Mouse (Mus musculus) left cerebral cortex, adult 8-10 months (tissue): ENCODE data around the gene Grin2b. TPM values are rescaled to one million over a fixed set of nuclear protein-coding genes. Genes with fewer than 3 reads are reported as not detected.

Experiments used
- DNase-seq, 2 experiments: peaks; one replicate each; pipeline ENCODE4 v3.0.0; 2022; ENCODE audit warnings: low spot score in 2 of 2
- total RNA-seq, 4 experiments: library from RNA; stranded (reverse); gene quantifications; 2 replicates each; pipeline ENCODE4 v1.2.4; 2022

The Grin2b gene
- total RNA-seq: 100 to 1,000 TPM; 190 to 249 (median 208) TPM

DNA sequence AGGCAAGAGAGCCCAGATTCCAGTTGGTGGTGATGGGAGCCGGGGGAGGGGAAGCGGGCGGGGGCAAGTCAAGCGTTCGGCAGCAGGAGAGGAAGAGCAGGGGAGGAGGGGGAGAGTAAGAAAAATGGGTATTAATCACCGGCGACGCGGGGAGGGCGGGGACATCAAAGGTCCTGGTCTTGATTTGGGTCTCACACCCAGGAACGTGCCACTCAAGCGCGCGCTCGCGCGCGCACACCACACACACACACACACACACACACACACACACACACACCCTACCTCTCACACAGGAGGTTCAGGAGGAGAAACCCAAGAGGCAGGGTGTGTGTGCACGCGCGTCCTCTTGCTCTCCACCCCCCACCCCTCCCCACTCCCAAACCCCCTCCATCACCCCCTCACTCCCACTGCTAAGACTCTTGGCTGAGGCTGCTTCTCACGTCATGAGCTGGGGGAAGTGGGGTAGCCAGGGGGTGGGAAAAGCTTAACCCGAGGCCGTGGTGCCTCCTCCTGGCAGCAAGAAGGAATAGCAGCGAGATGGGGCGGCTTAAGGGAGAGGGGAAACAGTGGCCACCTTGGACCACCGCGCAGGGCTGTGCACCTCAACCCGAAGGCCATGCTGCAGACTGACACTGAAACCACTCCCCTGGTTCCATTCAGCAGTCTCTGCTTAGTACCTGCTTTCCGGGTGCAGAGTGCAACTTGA, at the start of gene Grin2b:
TSS of gene Grin2b (minus strand) at position 321 of the 706 bp plus-strand sequence.
- peak in 1 of 2 experiments; percentile 61 for DNase-seq

DNA sequence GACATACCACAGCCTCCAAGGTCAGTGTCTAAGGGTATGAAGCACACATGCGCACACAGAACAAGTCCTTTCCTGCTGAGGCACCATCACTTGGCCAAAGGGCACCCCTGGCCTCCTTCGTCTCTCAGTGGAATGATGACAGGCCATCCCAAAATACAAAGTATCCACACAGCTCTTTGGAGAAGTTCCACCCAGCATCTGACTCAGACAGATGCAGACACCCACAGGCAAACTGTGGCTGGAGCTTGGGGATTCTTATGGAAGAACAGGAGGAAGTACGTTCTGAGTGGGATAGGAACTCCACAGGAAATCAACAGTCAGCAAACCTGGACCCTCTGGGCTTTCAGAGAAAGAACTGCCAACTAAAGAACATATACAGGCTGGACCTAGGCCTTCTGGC, 48.6 kb upstream of the Grin2b start:
- no peak for DNase-seq

DNA sequence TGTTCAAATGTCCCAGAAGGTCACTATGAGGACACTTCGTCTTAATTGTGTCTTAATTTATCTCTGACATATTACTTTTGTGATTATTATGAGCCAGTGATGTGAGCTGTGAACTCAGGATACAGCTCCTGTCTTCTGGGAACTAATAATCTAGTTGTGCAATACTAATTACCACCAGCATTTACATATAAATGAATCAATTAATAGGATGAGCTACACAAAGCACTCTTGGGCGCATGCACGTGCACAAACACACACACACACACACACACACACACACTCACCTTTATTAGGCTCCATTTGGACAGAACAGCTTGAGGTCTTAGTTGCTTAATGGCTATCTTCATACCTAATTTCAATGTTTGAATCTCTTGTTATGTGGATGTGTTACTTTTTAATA, 37.1 kb upstream of the Grin2b start:
- no peak for DNase-seq

DNA sequence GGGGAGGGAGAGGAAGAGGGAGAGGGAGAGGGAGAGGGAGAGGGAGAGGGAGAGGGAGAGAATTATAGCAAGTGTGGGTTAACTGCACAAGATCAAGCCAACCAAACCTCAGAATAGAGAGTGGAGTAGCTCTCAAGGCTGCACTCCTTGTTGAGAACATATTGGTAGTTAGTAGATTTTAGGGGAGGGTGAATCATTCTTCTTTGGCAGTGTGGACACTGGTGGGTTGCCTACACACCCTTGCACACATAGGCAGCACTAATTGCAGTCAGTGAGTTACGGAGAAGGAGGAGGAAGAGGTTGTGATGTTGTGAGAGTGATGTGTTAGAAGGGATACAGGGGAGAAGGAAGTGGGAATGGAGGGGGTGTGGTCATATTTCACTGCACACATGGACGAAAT, 26.5 kb upstream of the Grin2b start:
- DNase-seq: no peak

DNA sequence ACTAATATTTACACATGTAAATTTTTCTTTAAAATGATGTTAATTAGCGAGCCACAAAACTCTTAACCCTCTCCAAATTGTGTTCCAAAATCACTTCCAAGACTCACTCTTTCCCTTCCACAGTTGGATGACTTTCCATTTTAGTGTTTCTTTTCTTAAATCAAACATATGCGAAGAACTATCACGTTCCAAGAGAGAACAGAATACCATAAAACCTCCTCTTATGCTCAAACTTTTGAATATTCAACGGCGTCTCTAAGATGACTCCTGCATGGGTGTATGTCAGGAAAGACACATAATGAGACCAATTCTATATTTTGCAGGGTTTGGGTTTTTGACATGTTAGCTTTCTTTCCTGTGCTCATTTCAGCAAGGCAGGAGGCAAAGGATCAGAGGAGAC, 21.3 kb upstream of the Grin2b start:
- no peak for DNase-seq

DNA sequence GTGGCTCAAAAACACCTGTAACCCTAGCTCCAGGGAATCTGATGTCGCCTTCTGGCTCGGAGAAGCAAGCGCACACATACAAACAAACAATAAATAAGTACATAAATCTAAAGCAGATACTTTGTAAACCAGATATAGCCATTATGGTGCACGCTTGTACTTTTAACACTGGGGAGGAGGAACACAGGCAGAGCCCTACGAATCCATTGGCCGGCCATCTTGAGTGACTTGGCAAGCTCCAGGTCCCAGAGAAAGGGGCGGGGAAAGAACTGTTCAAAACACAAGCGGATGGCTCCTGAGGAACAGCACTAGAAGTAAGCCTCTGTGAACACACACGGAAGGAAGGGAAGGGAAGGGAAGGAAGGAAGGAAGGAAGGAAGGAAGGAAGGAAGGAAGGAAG, 4.8 kb upstream of the Grin2b start:
- DNase-seq: no peak

DNA sequence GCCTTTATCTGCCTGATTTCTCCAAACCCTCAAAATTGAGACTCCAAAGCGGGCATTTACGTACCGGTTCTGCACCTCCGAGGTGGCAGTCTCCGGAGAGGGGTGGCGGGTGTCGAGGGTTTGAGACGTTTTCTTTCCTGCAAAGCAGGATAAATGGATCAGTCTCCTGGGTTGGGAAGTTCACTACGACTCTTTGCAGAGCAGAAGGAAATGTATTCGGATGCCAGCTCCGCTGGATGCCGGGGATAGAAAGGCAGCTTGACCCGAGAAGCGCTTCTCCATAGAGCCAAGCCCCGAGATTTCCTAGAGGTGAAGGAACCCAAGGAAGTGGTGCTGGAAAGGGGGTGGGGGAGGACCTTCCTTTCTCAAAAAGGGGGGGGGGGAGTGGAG, 515 bp downstream of the Grin2b start:
- no peak for DNase-seq

DNA sequence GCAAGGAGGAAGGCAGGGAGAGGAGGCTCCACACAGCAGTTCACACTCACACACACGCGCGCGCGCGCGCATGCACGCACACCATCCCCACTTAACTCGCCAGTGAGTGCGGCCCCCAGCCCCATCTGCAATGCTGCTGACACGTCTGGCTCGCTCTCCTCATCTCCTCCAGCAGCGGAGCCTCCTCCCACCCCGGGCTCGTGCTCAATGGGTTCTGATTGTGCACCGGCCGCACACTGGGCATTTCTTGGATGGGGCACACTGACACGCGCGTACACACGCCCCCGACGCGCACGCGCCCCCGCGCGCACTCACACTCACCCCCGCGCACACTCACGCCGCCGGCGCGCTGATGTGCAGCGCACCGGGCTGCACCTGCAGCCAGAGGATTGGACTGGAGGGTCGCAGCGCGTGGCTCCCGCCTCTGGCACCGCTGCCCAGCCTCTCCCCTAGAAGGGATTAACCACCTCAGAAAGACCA, 1.1 kb downstream of the Grin2b start:
- peak; percentile 73 to 84 for DNase-seq

DNA sequence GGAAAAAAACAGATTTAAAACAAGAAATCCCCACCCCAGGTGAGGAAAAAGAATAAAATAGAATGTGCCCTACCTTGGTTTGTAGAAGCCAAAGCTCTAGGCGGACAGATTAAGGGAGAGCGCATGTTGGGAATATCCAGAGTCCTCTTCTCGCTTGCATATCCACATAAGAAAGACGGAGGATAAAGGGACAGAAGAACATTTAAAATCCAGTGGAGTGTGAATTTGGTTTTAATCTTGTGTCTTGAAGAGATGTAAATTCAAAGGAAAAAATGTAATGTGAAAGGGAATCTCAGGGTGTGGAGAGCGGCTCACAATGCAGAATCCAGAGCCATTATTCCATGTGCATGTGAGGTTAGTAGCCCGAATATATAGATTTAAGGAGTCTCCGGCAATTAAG, 2.0 kb downstream of the Grin2b start:
- DNase-seq: no peak

DNA sequence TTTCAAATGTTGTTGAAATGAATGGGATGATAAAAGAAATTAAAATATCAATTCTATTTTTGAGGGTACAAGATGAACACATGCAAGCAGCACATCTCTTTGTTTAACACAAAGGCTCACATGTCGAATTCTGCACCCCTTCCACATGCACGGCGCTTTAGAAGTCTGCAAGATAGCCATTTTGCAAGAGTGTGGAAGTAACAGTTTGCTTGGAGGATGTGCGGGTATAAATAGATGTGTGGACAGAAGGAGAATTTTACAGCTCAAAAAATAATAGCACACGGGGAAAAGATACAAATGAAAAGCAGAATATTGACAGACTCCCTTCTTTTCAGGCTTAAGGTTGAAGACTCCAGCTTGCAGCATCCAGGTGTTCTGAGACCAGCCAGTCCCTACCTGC, 2.9 kb downstream of the Grin2b start:
- no peak for DNase-seq

DNA sequence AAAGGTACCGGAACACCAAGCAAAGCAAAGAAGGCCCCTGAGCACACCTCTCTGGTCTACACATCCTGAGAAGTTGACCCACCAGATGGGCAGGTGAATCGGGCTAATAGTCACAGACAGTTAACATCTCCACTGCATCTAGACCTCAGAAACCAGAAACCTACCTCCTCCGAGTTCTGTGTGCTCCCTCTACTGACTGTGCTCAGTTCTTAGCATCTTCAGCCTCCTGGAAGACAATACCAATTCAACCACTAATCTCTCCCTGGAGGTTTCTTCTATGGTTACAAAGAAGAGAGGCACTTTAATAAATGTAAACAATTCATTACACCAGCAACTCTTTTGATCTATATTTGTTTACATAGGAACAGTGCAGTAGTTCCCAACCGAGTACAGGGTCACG, 6.0 kb downstream of the Grin2b start:
- no peak for DNase-seq

DNA sequence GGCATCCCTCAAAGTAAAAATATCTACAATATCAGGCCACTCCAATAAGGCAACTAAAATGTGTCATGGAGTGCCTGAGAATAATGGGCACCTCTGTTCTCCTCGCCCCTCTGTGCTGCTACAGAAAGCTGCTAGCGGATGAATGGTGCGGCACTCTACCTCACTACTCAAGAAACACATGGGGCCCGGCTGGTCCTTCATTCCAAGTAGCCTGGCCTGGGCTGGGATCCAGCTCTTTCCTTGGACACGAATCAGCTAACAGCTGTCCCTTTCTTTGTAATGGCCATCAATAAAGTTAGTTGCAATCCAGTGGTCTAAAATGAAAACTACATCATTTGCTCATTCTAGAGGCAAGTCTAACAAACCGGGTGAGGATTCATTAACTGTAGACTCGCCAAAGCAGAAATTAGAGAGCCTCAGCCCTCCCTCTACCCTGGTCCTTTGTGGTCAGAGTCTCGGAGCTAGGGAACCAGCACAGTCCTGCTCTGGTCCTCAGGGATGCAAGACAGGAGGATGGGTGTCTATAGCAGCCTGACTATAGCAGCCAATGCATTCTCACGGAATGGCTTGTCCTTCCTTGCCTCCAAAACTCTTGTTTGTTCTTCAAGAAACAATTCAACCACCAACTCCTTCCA, 7.8 kb downstream of the Grin2b start:
- peak in 1 of 2 experiments; percentile 46 for DNase-seq

DNA sequence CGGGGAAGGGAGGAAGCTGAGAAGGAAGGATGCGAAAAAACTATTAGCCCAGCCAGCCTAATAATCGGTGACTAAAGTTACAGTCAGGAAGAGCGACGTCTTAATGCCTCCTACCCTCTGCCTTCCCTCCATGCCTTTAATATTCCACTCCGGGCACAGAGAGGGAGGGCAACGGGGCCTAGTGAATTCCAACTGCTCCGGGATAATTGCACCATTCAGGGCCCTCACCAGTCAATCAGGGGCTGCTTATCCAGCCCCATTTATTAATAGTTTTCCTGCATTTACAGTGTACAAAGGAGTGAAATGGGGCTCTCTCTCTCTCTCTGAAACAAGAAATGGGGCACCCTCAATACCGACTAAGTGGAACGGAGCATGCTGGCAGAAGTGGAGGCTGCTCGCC, 11.2 kb downstream of the Grin2b start:
- DNase-seq: no peak

DNA sequence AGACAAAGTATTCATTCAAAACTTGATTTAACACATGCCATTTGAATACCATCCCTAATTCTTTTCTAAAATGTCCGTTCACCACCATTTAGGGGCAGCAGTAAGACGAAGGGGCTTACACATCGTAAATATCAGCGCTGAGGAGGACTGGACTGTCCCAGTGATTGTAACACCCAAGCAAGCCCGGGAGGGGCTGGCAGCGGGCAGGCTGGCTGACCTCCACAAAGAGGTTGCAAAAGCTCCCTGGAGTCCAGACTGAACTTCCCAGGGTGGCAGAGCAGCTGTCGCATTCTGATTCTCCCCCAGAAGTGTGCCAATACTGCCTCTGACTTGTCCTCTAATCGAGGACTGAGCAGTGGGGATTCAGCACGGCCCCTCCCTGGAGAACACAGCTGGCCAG, 19.9 kb downstream of the Grin2b start:
- no peak for DNase-seq

DNA sequence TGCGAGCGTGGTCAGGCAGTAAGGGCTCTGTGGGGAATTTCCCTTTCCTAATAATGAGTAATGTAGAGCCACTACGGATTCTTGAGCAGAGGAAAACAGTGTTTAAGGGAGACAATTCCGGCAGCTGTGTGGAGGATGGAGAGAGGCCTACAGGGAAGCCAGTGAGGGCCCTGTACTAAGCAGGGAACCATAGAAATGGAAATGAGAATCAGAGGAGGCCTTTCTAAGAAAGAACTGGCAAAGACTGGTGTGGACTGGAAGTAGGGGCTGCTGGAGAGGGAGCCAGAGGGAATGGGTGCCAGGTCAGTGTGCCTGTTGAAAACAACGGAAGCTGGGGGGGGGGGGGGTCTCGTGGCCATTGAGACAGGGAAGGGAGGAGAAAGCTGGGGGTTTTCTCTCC, 23.2 kb downstream of the Grin2b start:
- DNase-seq: no peak

DNA sequence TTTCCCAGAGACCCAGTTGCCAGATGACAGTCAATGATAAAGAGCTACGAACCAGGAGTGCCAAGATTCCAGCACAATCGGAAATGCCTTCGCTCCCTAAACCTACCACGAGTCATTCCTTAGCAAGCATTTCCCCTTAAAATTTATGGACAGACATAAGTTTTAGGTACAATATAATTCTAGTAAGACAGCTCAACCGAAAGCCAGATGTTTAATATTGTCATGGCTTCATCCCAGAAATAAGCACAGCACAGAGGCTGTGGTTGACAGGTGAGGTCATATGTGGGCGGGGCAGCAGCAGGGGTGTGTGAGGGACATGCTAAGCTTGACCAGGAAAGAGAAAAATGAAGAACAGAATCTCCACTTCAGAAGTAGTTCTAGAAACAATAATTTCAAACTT, 33.3 kb downstream of the Grin2b start:
- no peak for DNase-seq

DNA sequence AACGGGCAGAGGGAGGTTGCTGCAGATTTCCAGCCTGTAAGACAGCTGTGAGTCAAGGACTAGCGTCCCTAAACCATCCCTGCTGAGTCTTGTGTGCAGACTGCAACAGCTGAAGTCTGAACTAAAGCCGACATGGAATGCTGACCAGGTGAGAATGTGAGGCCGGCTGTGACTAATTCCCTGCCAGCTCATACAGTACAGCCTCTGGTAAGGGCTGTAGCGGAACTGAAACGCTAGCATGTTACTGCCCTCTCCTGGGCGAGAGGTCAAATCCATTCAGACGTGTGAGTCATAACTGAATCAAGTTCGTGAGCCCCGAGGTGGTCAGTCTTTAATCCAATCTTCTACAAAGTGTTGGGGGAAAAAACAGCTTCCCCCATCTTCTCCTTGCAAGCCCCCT, 42.9 kb downstream of the Grin2b start:
- no peak for DNase-seq

DNA sequence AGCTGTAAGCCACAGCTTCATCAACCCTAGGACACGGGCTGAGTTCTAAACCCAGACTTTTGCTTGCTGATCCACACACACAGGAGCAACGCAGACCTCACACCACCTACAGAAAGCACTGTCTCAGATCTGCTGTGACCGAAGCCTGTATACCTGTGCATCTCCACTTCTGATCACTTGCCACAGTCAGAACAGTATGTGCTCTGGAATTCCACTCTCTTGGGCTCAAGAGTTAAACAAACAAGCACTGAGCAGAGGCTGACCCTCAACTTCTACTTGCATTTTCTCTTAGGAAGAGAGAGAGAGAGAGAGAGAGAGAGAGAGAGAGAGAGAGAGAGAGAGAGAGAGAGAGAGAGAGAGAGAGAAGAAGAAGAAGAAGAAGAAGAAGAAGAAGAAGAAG, 50.7 kb downstream of the Grin2b start:
- DNase-seq: no peak

DNA sequence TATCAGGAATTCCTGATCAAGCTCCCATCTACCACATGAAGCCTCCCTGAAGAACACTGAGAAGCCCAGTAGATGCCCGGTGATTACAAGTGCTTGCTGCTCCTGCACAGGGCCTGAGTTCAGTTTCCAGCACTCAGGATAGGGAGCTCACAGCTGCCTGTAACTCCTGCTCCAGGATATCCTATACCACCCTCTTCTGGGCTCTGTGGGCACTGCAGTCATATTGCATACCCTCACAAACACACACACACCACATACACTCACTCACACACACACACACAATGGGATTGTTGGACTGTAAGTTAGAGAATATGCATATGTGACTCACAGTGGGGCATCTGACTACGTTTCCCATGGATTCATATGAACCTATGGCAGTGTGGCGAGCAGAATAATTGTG, 55.9 kb downstream of the Grin2b start:
- no peak for DNase-seq

DNA sequence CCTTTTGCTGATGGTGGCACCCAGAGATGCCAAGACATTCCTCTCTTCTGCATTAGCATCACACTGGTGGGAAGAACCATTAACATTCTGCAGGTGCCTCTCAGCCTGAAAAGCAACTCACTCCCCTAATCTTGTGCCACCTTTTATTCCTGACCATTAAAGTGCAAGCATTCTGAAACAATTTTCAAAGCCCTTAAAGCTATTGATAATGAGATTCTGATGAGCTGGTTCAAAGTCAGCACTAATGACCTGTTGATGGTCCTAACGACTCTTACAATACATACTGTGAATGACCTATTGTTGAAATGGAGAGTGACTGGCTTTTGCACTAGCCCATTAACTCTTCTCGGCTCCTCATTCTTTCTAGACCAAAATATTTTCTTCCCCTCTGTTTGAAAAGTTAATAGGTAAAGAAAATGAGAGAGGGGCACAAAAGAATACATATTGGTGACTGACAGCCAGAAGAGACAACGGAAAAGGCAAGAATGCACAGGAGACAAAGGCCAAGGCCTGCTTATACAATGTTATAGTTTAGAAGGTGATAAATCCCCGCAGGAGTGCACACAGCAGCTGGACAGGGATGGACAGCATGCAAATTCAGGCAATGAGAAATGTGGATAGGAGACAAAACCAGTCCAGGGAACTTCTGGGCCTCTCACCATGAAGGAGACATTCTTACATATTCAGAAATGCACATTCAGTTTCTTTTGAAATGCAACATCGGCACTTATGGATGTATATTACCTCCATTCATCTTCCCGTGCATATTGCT, 59.5 kb downstream of the Grin2b start:
- DNase-seq: no peak

DNA sequence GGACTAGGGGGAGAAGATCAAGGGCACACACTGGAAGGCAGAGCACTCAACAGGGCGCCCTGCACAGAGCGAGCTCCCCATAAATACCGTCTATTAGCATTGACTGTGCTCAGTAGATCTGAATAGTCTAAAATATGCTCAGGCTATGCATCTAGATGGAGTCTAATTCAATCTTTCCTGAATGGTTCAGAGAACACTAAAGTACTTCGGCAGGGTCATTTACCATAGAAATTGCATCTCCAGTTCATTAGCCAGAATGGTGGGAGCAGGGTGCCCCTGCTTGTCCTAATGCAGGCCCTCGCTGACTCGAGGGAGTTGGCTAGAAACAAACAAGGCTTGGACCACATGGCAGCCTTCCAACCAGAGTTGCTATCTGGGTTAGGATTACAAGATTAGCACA, 64.1 kb downstream of the Grin2b start:
- no peak for DNase-seq

DNA sequence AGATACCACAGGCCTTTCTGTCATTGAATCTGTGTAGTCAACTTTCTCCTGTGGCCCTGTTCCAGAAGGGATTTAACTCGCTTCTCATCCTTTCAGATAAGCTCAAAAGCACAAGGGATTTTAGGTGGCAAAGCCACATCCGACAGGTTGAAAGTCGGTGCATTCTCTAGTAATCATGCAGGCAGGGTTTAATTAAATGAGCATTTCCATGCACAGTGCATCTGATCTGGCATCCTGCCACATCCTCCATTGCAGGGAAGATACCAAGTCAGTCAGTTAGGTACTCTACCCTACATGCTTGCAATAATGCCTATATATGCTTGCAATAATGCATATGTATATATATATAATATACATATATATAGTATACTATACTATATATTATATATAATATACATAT, 64.8 kb downstream of the Grin2b start:
- no peak for DNase-seq

DNA sequence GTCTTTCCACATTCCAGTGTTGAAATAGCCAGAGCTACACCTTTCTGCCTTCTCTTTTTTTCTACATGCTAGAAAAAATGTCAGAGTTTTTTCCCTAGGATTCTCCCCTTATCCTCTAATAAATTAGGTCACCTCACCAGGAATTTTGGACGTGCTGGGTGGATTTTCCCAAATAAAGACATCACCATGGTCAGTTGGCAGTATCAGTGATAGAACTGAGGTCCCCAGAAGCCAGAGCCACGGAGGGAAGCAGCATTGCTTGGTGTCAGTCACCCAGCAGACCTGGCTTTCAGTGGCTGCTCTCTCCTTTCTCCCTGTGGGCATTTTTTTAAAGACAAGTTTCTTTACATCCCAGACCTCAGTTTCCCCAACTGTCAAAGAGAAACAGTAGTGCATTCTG, 68.1 kb downstream of the Grin2b start:
- DNase-seq: no peak
